Mouse (Mus musculus): Measurements from ENCODE around the gene Abcb8.

- no peak for TF ChIP-seq POLR2A (IDR thresholded peaks at IDR 0.05; ENCODE audit: extremely low read depth, insufficient read depth, low read length)
- TF ChIP-seq CTCF (IDR thresholded peaks at IDR 0.05; ENCODE audit: low read depth, low read length) = no peak
These were observed 32.1 kb downstream of the Abcb8 start for GRCm38 (mm10) chr5:24425421-24426036.

Measured in liver, adult 2 months (tissue).